Mouse (Mus musculus) spleen, adult 2 months (tissue): ENCODE results near the gene Dnajc14. TPM values are rescaled to one million over a fixed set of nuclear protein-coding genes. Genes with fewer than 3 reads are reported as not detected.

Experiments used
- DNase-seq, 2 experiments: peaks; one replicate each; pipeline versions ENCODE4 v3.0.0 to v3.0.0-alpha.2; 2012 to 2021; ENCODE audit warnings: low spot score in 2 of 2, low read depth in 1 of 2
- H3K27ac ChIP-seq: fragments of 200-500 bp; 2 replicates; pipeline ENCODE4 v1.5.1; 2012; ENCODE audit warnings: low read length, inconsistent platforms; ENCODE audit not compliant: insufficient read depth
- H3K27me3 ChIP-seq: fragments of 200-500 bp; 2 replicates; pipeline ENCODE4 v1.6.1; 2012; ENCODE audit warnings: mild to moderate bottlenecking, moderate library complexity, low read length, inconsistent platforms; ENCODE audit not compliant: control insufficient read depth, insufficient read depth
- H3K36me3 ChIP-seq: fragments of 200-500 bp; 2 replicates; pipeline ENCODE4 v1.6.1; 2012; ENCODE audit warnings: mild to moderate bottlenecking, low read length, inconsistent platforms; ENCODE audit not compliant: control insufficient read depth, insufficient read depth
- H3K4me1 ChIP-seq: fragments of 200-500 bp; 2 replicates; pipeline ENCODE4 v1.6.1; 2011; ENCODE audit warnings: inconsistent platforms; ENCODE audit not compliant: control insufficient read depth, insufficient read depth, insufficient read length
- H3K4me3 ChIP-seq: fragments of 200-500 bp; 2 replicates; pipeline ENCODE4 v1.5.1; 2011; ENCODE audit warnings: mild to moderate bottlenecking, inconsistent platforms; ENCODE audit not compliant: insufficient read depth, insufficient read length; ENCODE audit errors: extremely low read depth
- CTCF ChIP-seq: fragments of 200-500 bp; IDR thresholded peaks from 2 replicates; pipeline ENCODE4 v1.5.1; 2011; ENCODE audit warnings: mild to moderate bottlenecking, inconsistent platforms; ENCODE audit not compliant: insufficient read depth, insufficient read length, insufficient replicate concordance; ENCODE audit errors: extremely low read depth
- POLR2A ChIP-seq: fragments of 200-500 bp; IDR thresholded peaks from 2 replicates; pipeline ENCODE4 v1.6.1; 2011; ENCODE audit warnings: low read depth, low read length, inconsistent platforms
- WGBS: fragments of 180-500 bp; shearing (Covaris S2); methylation state at CpG from one replicate; pipeline ENCODE4 v1.1.7; 2018; 5-methylcytosine and 5-hydroxymethylcytosine counted together
- polyA plus RNA-seq: library from polyadenylated mRNA; depleted of rRNA; stranded (reverse); fragments of >200 nt; gene quantifications from 2 replicates; pipeline ENCODE4 v1.2.3, GENCODE M21; 2012; rRNA removed

Gene Dnajc14
- polyA plus RNA-seq, 1 experiment: 9.1 TPM

DNA sequence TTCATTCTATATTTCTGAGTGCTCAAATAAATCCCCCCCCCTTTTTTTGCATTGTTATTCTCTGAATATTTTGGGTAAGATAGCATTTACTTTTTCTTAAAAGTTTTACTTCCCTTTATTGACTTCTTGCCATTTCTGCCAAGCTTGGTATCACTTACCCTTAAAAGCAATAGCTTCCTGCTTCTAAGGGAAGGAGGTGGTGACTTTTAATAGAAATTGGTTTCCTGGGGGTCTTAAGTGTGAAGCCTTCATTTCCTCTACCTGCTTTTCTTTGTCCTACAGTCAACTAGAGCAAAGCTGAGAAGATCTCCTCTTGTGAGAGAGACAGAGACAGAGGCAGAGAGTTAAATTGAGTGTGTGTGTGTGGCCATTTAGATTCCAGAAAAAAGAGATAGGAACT, 57.3 kb downstream of the Dnajc14 start:
- Histone ChIP-seq H3K27me3 (no peaks in the 10 kb centered on the region), H3K4me1 (peaks cover 4% of the 10 kb centered on the region), H3K36me3 (peaks cover 6% of the 10 kb centered on the region), H3K27ac (peak overlapping the region; percentile 76; the same call in 1 of the 2 replicates), H3K4me3 (peak overlapping the region; percentile 23; the same call in 1 of the 2 replicates)
- TF ChIP-seq CTCF (no peak), POLR2A (no peak)
- DNase-seq: peak in 1 of 2 experiments; percentile 9

DNA sequence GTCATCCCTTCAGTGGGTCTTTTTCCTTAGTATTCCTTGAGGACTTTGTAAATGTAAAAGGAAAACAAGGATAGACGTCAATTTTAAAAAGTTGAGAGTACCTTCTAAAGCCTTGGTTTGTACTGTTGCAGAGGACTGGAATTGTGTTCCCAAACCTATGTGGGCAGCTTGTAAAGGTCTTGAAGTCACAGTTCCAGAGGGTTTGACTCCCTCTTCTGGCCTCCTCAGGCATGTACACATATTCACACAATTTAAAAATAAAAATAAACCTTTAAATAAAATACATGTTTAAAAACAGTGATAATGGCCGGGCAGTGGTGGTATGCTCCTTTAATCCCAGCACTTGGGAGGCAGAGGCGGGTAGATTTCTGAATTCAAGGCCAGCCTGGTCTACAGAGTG, 62.2 kb downstream of the Dnajc14 start:
- Histone ChIP-seq H3K27me3 (no peaks in the 10 kb centered on the region), H3K4me1 (peaks cover 4% of the 10 kb centered on the region), H3K27ac (no peak overlapping the region), H3K36me3 (peaks cover 5% of the 10 kb centered on the region; the same call in 1 of the 2 replicates), H3K4me3 (no peak overlapping the region)
- 89% methylated on average over 3 of the region's 3 CpGs for WGBS
- no peak for TF ChIP-seq CTCF
- TF ChIP-seq POLR2A: no peak
- DNase-seq: no peak

DNA sequence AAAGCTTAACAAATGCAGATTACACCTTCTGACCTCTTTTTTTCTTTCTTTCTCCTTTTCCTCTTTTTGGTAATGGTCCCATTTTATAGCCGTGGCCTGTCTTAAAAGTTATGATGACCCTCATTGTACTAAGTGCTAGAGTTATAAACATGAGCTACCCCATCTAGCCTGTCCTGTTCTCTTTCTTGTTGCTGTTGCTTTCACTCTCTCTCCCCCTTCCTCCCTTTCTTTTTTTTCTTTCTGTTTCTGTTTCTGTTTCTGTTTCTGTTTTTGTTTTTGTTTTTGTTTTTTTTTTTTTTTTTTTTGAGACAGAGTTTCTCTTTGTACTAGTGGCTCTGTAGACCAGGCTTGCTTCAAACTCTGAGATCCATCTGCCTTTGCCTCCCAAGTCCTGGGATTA, 62.7 kb downstream of the Dnajc14 start:
- H3K4me1 ChIP-seq: peaks cover 4% of the 10 kb centered on the region
- 81% methylated on average over 1 of the region's 1 CpGs for WGBS
- H3K4me3 ChIP-seq: no peak overlapping the region
- no peaks in the 10 kb centered on the region for H3K27me3 ChIP-seq
- peaks cover 5% of the 10 kb centered on the region; the same call in 1 of the 2 replicates for H3K36me3 ChIP-seq
- H3K27ac ChIP-seq: no peak overlapping the region
- DNase-seq: no peak
- TF ChIP-seq CTCF (no peak), POLR2A (no peak)

Other genes with a start within 250 kb of the Dnajc14 start
- gene Pa2g4, start 238.1 kb upstream of the Dnajc14 start, polyA plus RNA-seq: 16.8 and 18.9 TPM in 2 replicates
- 1.6 TPM in 2 replicates for gene Erbb3, start 214.4 kb upstream of the Dnajc14 start, polyA plus RNA-seq
- 929 and 934 TPM in 2 replicates for gene Rps26, start 177.3 kb upstream of the Dnajc14 start, polyA plus RNA-seq
- 1.1 and 1.7 TPM in 2 replicates for gene Ikzf4, start 158.1 kb upstream of the Dnajc14 start, polyA plus RNA-seq
- 6.5 and 6.9 TPM in 2 replicates for gene Suox, start 130.0 kb upstream of the Dnajc14 start, polyA plus RNA-seq
- gene Rab5b, start 107.8 kb upstream of the Dnajc14 start, polyA plus RNA-seq: 43.3 and 44.4 TPM in 2 replicates
- 0.66 and 9.3 TPM in 2 replicates for gene Pmel, start 99.9 kb upstream of the Dnajc14 start, polyA plus RNA-seq
- 19.5 and 19.8 TPM in 2 replicates for gene Cdk2, start 99.0 kb upstream of the Dnajc14 start, polyA plus RNA-seq
- gene Dgka, start 59.2 kb upstream of the Dnajc14 start, polyA plus RNA-seq: 124 and 126 TPM in 2 replicates
- 31.7 and 34.7 TPM in 2 replicates for gene Pym1, start 56.2 kb upstream of the Dnajc14 start, polyA plus RNA-seq
- gene Mmp19, start 13.2 kb upstream of the Dnajc14 start, polyA plus RNA-seq: 1.7 and 1.8 TPM in 2 replicates
- 10.8 and 11.6 TPM in 2 replicates for gene Tmem198b, start 308 bp downstream of the Dnajc14 start, polyA plus RNA-seq
- gene Sarnp, start 13.3 kb downstream of the Dnajc14 start, polyA plus RNA-seq: 3.0 and 4.5 TPM in 2 replicates
- 25.5 and 28.9 TPM in 2 replicates for gene Ormdl2, start 17.6 kb downstream of the Dnajc14 start, polyA plus RNA-seq
- gene Gdf11, start 87.7 kb downstream of the Dnajc14 start, polyA plus RNA-seq: 5.8 and 6.0 TPM in 2 replicates
- 25.8 and 35.7 TPM in 2 replicates for gene Cd63, start 96.9 kb downstream of the Dnajc14 start, polyA plus RNA-seq
- gene Rdh5, start 118.8 kb downstream of the Dnajc14 start, polyA plus RNA-seq: 15.1 and 15.8 TPM in 2 replicates
- gene Bloc1s1, start 120.0 kb downstream of the Dnajc14 start, polyA plus RNA-seq: 113 and 138 TPM in 2 replicates
- gene Itga7, start 129.8 kb downstream of the Dnajc14 start, polyA plus RNA-seq: 5.8 and 6.5 TPM in 2 replicates
- gene Mettl7b, start 156.9 kb downstream of the Dnajc14 start, polyA plus RNA-seq: 0.07 TPM in 1 of 2 replicates, not detected in the other
- gene Olfr9, start 185.4 kb downstream of the Dnajc14 start, polyA plus RNA-seq: not detected in 2 replicates
- not detected in 2 replicates for gene Olfr763, start 206.7 kb downstream of the Dnajc14 start, polyA plus RNA-seq
- gene Olfr764-ps1, start 235.8 kb downstream of the Dnajc14 start, polyA plus RNA-seq: not detected in 2 replicates
- not detected in 2 replicates for gene Olfr765, start 245.9 kb downstream of the Dnajc14 start, polyA plus RNA-seq